Mouse (Mus musculus): ENCODE results near the gene Calr.
A peak's percentile ranks its signal among the peaks of the same experiment; 100 is the strongest.

DNA sequence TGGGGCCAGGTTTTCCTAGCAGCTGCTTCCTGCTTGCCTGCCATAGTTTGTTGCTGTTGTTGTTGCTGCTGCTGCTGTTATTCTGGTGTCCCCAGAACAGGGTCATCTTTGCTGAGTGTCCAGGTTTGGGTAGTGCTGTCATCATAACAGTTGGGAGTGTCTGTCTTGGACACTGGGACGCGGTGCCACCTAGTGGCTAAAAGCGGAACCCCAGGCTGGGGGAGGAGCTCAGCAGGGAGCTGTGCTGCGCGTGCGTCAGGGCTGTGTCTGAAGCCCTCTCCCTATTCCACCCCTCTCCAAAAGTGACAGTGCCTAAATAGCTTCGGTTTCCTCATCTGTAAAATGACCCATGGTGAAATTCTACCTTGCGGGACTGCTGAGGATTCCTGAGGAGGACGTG lies 31.2 kb downstream of the Calr start:
- TF ChIP-seq MAFK (IDR thresholded peaks at IDR 0.05; ENCODE audit: insufficient read depth, low read depth, low read length) (peak; percentile 33; the same call in 1 of the 2 replicates), CHD2 (IDR thresholded peaks at IDR 0.05; ENCODE audit: low read depth, low read length) (no peak)

All from ES-E14 (cell line).